Comparison of ENCODE assay signal across 10 mouse cellular contexts in genomic region chr2:152094856-152095545, GRCm38 (mm10). TPM values are rescaled to one million over a fixed set of nuclear protein-coding genes. Genes with fewer than 3 reads are reported as not detected.
DNase-seq lines count a peak whose midpoint lies in the region; ATAC-seq and TF ChIP-seq lines count a peak whose summit lies in the region.
"Had no signal": no experiment of that assay in that cellular context is flagged by ENCODE, and none has a peak within 500 bp of the region (broad histone marks: within the 10 kb centered on the region; RNA-seq: fewer than 3 reads in every experiment).

No protein-coding gene starts in this region.

- peaks cover 22% of the 10 kb centered on the region for H3K4me1 ChIP-seq in kidney, embryonic 15.5 days
- H3K4me1 ChIP-seq in hindbrain, embryonic 12.5 days: peaks cover 46% of the 10 kb centered on the region
- H3K4me1 ChIP-seq in midbrain, embryonic 13.5 days (replicated peaks): peaks cover 66% of the 10 kb centered on the region

- WGBS in kidney, embryonic 15.5 days: 5% methylated on average over 29 of the region's 29 CpGs
- 6% methylated on average over 29 of the region's 29 CpGs for WGBS in hindbrain, embryonic 12.5 days
- 2% methylated on average over 29 of the region's 29 CpGs for WGBS in midbrain, embryonic 13.5 days

- peaks cover 89% of the 10 kb centered on the region for H3K27me3 ChIP-seq in kidney, embryonic 15.5 days
- peaks cover 45% of the 10 kb centered on the region for H3K27me3 ChIP-seq in hindbrain, embryonic 12.5 days
- H3K27me3 ChIP-seq in midbrain, embryonic 13.5 days: peaks cover 30% of the 10 kb centered on the region

- no peak overlapping the region for H3K9ac ChIP-seq in kidney, embryonic 15.5 days
- peak overlapping the region; percentile 9; the same call in 1 of the 2 replicates for H3K9ac ChIP-seq in hindbrain, embryonic 12.5 days
- peak overlapping the region; percentile 56 for H3K9ac ChIP-seq in midbrain, embryonic 13.5 days (replicated peaks)

- peak; percentile 62 for ATAC-seq in kidney, embryonic 15.5 days (replicated peaks; ENCODE audit: low FRiP score)
- peak; percentile 11; the same call in 1 of the 2 replicates for ATAC-seq in hindbrain, embryonic 12.5 days (ENCODE audit: low FRiP score)
- ATAC-seq in midbrain, embryonic 13.5 days: peak; percentile 21

- no peak overlapping the region for H3K27ac ChIP-seq in kidney, embryonic 15.5 days
- peak overlapping the region; percentile 71 for H3K27ac ChIP-seq in hindbrain, embryonic 12.5 days
- peak overlapping the region; percentile 64 for H3K27ac ChIP-seq in midbrain, embryonic 13.5 days
- no peak overlapping the region for H3K27ac ChIP-seq in layer of hippocampus, adult 2 months

- H3K4me3 ChIP-seq in kidney, embryonic 15.5 days (replicated peaks): peak overlapping the region; percentile 26
- no peak overlapping the region for H3K4me3 ChIP-seq in hindbrain, embryonic 12.5 days
- H3K4me3 ChIP-seq in midbrain, embryonic 13.5 days (replicated peaks): 0 out of 2 replicates have a peak overlapping the region, but pooled peaks have one; percentile 3
- H3K4me3 ChIP-seq in layer of hippocampus, adult 2 months: no peak overlapping the region

- peak overlapping the region; percentile 60 for H3K4me2 ChIP-seq in kidney, embryonic 15.5 days
- H3K4me2 ChIP-seq in hindbrain, embryonic 12.5 days (replicated peaks): peak overlapping the region; percentile 34
- peak overlapping the region; percentile 29 for H3K4me2 ChIP-seq in midbrain, embryonic 13.5 days (replicated peaks)

- H3K36me3 ChIP-seq in kidney, embryonic 15.5 days: no peaks in the 10 kb centered on the region
- peaks cover 18% of the 10 kb centered on the region for H3K36me3 ChIP-seq in hindbrain, embryonic 12.5 days
- H3K36me3 ChIP-seq in midbrain, embryonic 13.5 days: peaks cover 22% of the 10 kb centered on the region

- DNase-seq in kidney, adult 11 months: no peak
- peak; percentile 33 for DNase-seq in embryo, embryonic 10 days (ENCODE audit: low spot score)
- no peak for DNase-seq in cerebellum, postnatal 25 days
- no peak for DNase-seq in layer of hippocampus, adult 2 months (ENCODE audit: low spot score in 2 of 2)
- no peak for DNase-seq in cerebellum, adult 18-20 months
- DNase-seq: lung, adult 2 months had no signal

- TF ChIP-seq CTCF in layer of hippocampus, adult 2 months (conservative IDR thresholded peaks at IDR 0.05): no peak

- H3K9me3 ChIP-seq in kidney, embryonic 15.5 days (replicated peaks): no peaks in the 10 kb centered on the region
- no peaks in the 10 kb centered on the region for H3K9me3 ChIP-seq in hindbrain, embryonic 12.5 days (replicated peaks)
- H3K9me3 ChIP-seq in midbrain, embryonic 13.5 days: no peaks in the 10 kb centered on the region

RNA-seq across cellular contexts. Expression of gene Srxn1, which starts 10.3 kb away (rescaled TPM):
- polyA plus RNA-seq in kidney, embryonic 15.5 days (2015; fragmentation: Nextera tagmentation; extraction: Ambion mirVana): 12.7 and 14.5 TPM in 2 replicates
- polyA plus RNA-seq in hindbrain, embryonic 12.5 days (2016; fragmentation: Nextera tagmentation; extraction: Ambion mirVana): 13.8 and 15.3 TPM in 2 replicates
- 13.4 and 14.9 TPM in 2 replicates for polyA plus RNA-seq in midbrain, embryonic 13.5 days (2015; fragmentation: Nextera tagmentation; extraction: Ambion mirVana)
- total RNA-seq in layer of hippocampus, adult 2 months (2021): 10 to 100 TPM; 76.0 to 80.6 TPM

RNA-seq across cellular contexts. Expression of gene Scrt2, which starts 13.7 kb away (rescaled TPM):
- 0.04 and 0.05 TPM in 2 replicates for polyA plus RNA-seq in kidney, embryonic 15.5 days (2015; fragmentation: Nextera tagmentation; extraction: Ambion mirVana)
- polyA plus RNA-seq in hindbrain, embryonic 12.5 days (2016; fragmentation: Nextera tagmentation; extraction: Ambion mirVana): 26.8 and 28.3 TPM in 2 replicates
- 16.3 and 20.0 TPM in 2 replicates for polyA plus RNA-seq in midbrain, embryonic 13.5 days (2015; fragmentation: Nextera tagmentation; extraction: Ambion mirVana)
- 10 to 100 TPM; 24.4 to 25.4 TPM for total RNA-seq in layer of hippocampus, adult 2 months (2021)
- total RNA-seq: MEL had no signal
- polyA plus RNA-seq: lung, adult 2 months had no signal

RNA-seq across cellular contexts. Expression of gene Tcf15, which starts 48.4 kb away (rescaled TPM):
- polyA plus RNA-seq in kidney, embryonic 15.5 days (2015; fragmentation: Nextera tagmentation; extraction: Ambion mirVana): 13.5 TPM in 2 replicates
- polyA plus RNA-seq in hindbrain, embryonic 12.5 days (2016; fragmentation: Nextera tagmentation; extraction: Ambion mirVana): 8.8 and 9.9 TPM in 2 replicates
- 1.0 and 1.8 TPM in 2 replicates for polyA plus RNA-seq in midbrain, embryonic 13.5 days (2015; fragmentation: Nextera tagmentation; extraction: Ambion mirVana)
- 1 to 10 TPM; 2.7 to 5.1 TPM for total RNA-seq in layer of hippocampus, adult 2 months (2021)
- total RNA-seq: MEL had no signal

Comparison
In these comparisons a context has a peak if more than half of its experiments do, and no peak if none do; other contexts are left out.
1. ATAC-seq: peak in every context shown above with its lines; median percentile 62 in kidney, embryonic 15.5 days; 21 in midbrain, embryonic 13.5 days; 11 in hindbrain, embryonic 12.5 days.
2. H3K27ac ChIP-seq: peak in hindbrain, embryonic 12.5 days (single experiment) and midbrain, embryonic 13.5 days (single experiment); none in kidney, embryonic 15.5 days (single experiment) and layer of hippocampus, adult 2 months (single experiment).
3. H3K4me3 ChIP-seq: peak in kidney, embryonic 15.5 days (single experiment) and midbrain, embryonic 13.5 days (single experiment); none in hindbrain, embryonic 12.5 days (single experiment) and layer of hippocampus, adult 2 months (single experiment).
4. RNA of gene Scrt2, which starts 13.7 kb away (polyA plus RNA-seq): 26.8 to 28.3 TPM in hindbrain, embryonic 12.5 days and 16.3 to 20.0 TPM in midbrain, embryonic 13.5 days; 0.04 to 0.05 TPM in kidney, embryonic 15.5 days; every median in the first group is over 10 times any median in the second.
5. Peak in every context shown above with its lines, with median percentiles within 50 percentile points of each other: H3K4me2 ChIP-seq.